Mouse (Mus musculus) cerebellum, adult 11-12 months (tissue): ENCODE results near the gene Camsap1.

ENCODE experiments used
- DNase-seq: peaks from one replicate; pipeline ENCODE4 v3.0.0; 2022

Camsap1 gene

GRCm38 (mm10) chr2:25977587-25978239 lies 5.4 kb downstream of the Camsap1 start:
- no peak for DNase-seq

- DNase-seq: no peak
These were observed 7.8 kb downstream of the Camsap1 start for GRCm38 (mm10) chr2:25975141-25975770.

GRCm38 (mm10) chr2:25970426-25970825 lies 12.7 kb downstream of the Camsap1 start:
- DNase-seq: peak; percentile 86

GRCm38 (mm10) chr2:25969319-25969718 lies 13.8 kb downstream of the Camsap1 start:
- DNase-seq: no peak

- DNase-seq: no peak
These were observed 33.8 kb downstream of the Camsap1 start for GRCm38 (mm10) chr2:25949291-25949690.

- DNase-seq: no peak
These were observed 35.1 kb downstream of the Camsap1 start for GRCm38 (mm10) chr2:25947950-25948349.

GRCm38 (mm10) chr2:25943822-25944221 lies 39.3 kb downstream of the Camsap1 start:
- no peak for DNase-seq

- DNase-seq: no peak
These were observed 42.6 kb downstream of the Camsap1 start for GRCm38 (mm10) chr2:25940503-25940902.

GRCm38 (mm10) chr2:25931249-25931859 lies 51.7 kb downstream of the Camsap1 start:
- DNase-seq: no peak

- DNase-seq: no peak
These were observed 55.3 kb downstream of the Camsap1 start for GRCm38 (mm10) chr2:25927821-25928220.

GRCm38 (mm10) chr2:25924934-25925333 lies 58.1 kb downstream of the Camsap1 start:
- DNase-seq: no peak

- no peak for DNase-seq
These were observed 59.3 kb downstream of the Camsap1 start for GRCm38 (mm10) chr2:25923799-25924198.

GRCm38 (mm10) chr2:25919972-25920371 lies 63.1 kb downstream of the Camsap1 start:
- DNase-seq: peak; percentile 60

- no peak for DNase-seq
These were observed 64.7 kb downstream of the Camsap1 start for GRCm38 (mm10) chr2:25918408-25918807.

- no peak for DNase-seq
These were observed 68.3 kb downstream of the Camsap1 start for GRCm38 (mm10) chr2:25914821-25915220.

- DNase-seq: no peak
These were observed 68.9 kb downstream of the Camsap1 start for GRCm38 (mm10) chr2:25914201-25914600.

GRCm38 (mm10) chr2:25913247-25913646 lies 69.8 kb downstream of the Camsap1 start:
- DNase-seq: no peak

GRCm38 (mm10) chr2:25909872-25910271 lies 73.2 kb downstream of the Camsap1 start:
- DNase-seq: no peak

- DNase-seq: no peak
These were observed 84.1 kb downstream of the Camsap1 start for GRCm38 (mm10) chr2:25898970-25899369.

GRCm38 (mm10) chr2:25892440-25892839 lies 90.6 kb downstream of the Camsap1 start:
- peak; percentile 76 for DNase-seq

GRCm38 (mm10) chr2:25888144-25888543 lies 94.9 kb downstream of the Camsap1 start:
- DNase-seq: no peak

GRCm38 (mm10) chr2:25887226-25887625 lies 95.9 kb downstream of the Camsap1 start:
- no peak for DNase-seq

GRCm38 (mm10) chr2:25884756-25885155 lies 98.3 kb downstream of the Camsap1 start:
- no peak for DNase-seq

- DNase-seq: no peak
These were observed 100.8 kb downstream of the Camsap1 start for GRCm38 (mm10) chr2:25882276-25882675.
